Mouse (Mus musculus): Measurements from ENCODE around the gene Pecr. TPM values are rescaled to one million over a fixed set of nuclear protein-coding genes. Genes with fewer than 3 reads are reported as not detected.

Gene Pecr
- total and polyA plus RNA-seq, 3 experiments = 10.7 to 15.5 TPM; not detected in 1

DNA sequence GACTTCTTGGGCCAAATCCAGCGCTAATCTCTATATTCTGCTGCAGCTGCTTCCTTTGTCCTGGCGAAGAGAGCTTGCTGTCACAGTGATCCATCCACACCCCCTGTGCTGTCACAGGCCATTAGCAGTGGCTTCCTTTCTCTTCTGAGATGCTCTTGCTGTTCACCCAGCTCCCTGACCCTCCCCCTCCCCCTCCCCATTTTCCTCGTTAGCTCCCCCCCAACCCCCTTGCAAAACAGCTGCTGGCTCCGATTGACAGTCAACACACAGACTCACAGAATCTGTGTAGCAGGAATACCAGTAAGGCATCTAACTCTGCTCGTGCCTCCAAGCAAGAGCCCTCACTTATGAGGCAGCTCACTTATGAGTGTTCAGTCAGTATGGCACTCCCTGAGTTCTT lies 2.8 kb upstream of the Pecr start:
- Histone ChIP-seq H3K9ac (ENCODE audit: control insufficient read depth, low read depth, low read length, poor library complexity, severe bottlenecking) (no peak overlapping the region), H3K36me3 (ENCODE audit: control insufficient read depth in 1 of 2, insufficient read depth in 2 of 2, low read length in 2 of 2) (peaks cover 0 to 7% of the 10 kb centered on the region in 2 experiments; a peak in 2 of 4 replicates), H3K79me2 (ENCODE audit: control insufficient read depth, insufficient read depth, low read length, poor library complexity) (no peaks in the 10 kb centered on the region; the same call in 1 of the 2 replicates), H3K9me3 (replicated peaks; ENCODE audit: insufficient read depth, low read length) (no peaks in the 10 kb centered on the region), H3K4me3 (ENCODE audit: control insufficient read depth in 1 of 2, insufficient read depth in 1 of 2, low read depth in 2 of 2, low read length in 2 of 2) (no peak overlapping the region), H3K27me3 (ENCODE audit: control insufficient read depth in 1 of 2, insufficient read depth in 2 of 2, low read length in 2 of 2) (peaks cover 3 to 6% of the 10 kb centered on the region in 2 experiments; a peak in 3 of 4 replicates), H3K4me1 (ENCODE audit: control insufficient read depth in 1 of 2, insufficient read depth in 2 of 2, low read length in 2 of 2) (peaks cover 0 to 7% of the 10 kb centered on the region in 2 experiments; a peak in 2 of 4 replicates), H3K27ac (ENCODE audit: control insufficient read depth, low read depth, low read length) (no peak overlapping the region)
- no peak for DNase-seq (ENCODE audit: low read depth, low spot score)
- TF ChIP-seq USF2 (IDR thresholded peaks at IDR 0.05; ENCODE audit: borderline replicate concordance in 1 of 2, insufficient read depth in 1 of 2, low read depth in 1 of 2, low read length in 2 of 2) = no peak
- no peak for TF ChIP-seq MYB (IDR thresholded peaks at IDR 0.05; ENCODE audit: low read depth, low read length)
- TF ChIP-seq TBP (IDR thresholded peaks at IDR 0.05; ENCODE audit: low read depth, low read length) = no peak

DNA sequence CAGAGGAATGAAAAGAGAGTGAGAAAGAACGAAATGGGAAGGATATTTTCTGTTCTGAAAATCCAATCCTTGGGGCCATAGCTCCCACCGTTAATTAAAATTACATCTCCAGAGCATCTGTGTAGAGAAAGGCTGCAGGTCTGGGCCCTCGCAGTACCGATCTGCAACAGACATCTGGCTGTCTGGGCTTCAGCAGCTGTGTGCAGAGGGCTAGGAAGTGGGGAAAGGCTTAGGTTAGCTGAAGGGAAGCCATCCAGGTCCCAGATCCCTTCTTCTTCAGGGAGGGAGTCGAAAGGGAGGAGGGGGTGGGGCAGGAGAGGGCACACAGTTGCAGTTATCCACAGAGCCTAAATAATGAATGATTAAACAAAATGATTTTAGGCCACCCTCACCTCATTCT lies 425 bp upstream of the Pecr start:
- TF ChIP-seq SIN3A (IDR thresholded peaks at IDR 0.05; ENCODE audit: low read length) (no peak), ZC3H11A (IDR thresholded peaks at IDR 0.05; ENCODE audit: low read depth, low read length) (no peak), RAD21 (IDR thresholded peaks at IDR 0.05; ENCODE audit: low read depth, low read length) (no peak), NELFE (IDR thresholded peaks at IDR 0.05; ENCODE audit: low read depth, low read length) (no peak), USF1 (IDR thresholded peaks at IDR 0.05; ENCODE audit: low read depth, low read length) (no peak), CHD1 (IDR thresholded peaks at IDR 0.05; ENCODE audit: low read depth, low read length) (no peak), CTCF (IDR thresholded peaks at IDR 0.05 in 2 of 3, conservative IDR thresholded peaks at IDR 0.05 in 1 of 3; ENCODE audit: control insufficient read depth in 1 of 3, insufficient read depth in 1 of 3, low read depth in 2 of 3, low read length in 3 of 3, poor library complexity in 1 of 3, severe bottlenecking in 1 of 3) (no peak), GATA1 (IDR thresholded peaks at IDR 0.05; ENCODE audit: low read depth, low read length) (no peak), E2F4 (IDR thresholded peaks at IDR 0.05; ENCODE audit: borderline replicate concordance, low read depth, low read length) (no peak), ZMIZ1 (IDR thresholded peaks at IDR 0.05; ENCODE audit: low read depth, low read length) (no peak), MYC (IDR thresholded peaks at IDR 0.05; ENCODE audit: low read depth, low read length) (no peak), BHLHE40 (IDR thresholded peaks at IDR 0.05; ENCODE audit: borderline replicate concordance, low read depth, low read length) (no peak), POLR2AphosphoS5 (IDR thresholded peaks at IDR 0.05; ENCODE audit: borderline replicate concordance, low read depth, low read length) (no peak), GABPA (IDR thresholded peaks at IDR 0.05; ENCODE audit: low read depth, low read length) (no peak), MYB (IDR thresholded peaks at IDR 0.05; ENCODE audit: low read depth, low read length) (no peak), MAZ (IDR thresholded peaks at IDR 0.05; ENCODE audit: low read depth, low read length) (no peak)
- peaks cover 0 to 7% of the 10 kb centered on the region in 2 experiments; a peak in 2 of 4 replicates for H3K4me1 ChIP-seq (ENCODE audit: control insufficient read depth in 1 of 2, insufficient read depth in 2 of 2, low read length in 2 of 2)
- DNase-seq (ENCODE audit: low read depth, low spot score) = no peak
- no peak overlapping the region for H3K27ac ChIP-seq (ENCODE audit: control insufficient read depth, low read depth, low read length)
- H3K9me3 ChIP-seq (replicated peaks; ENCODE audit: insufficient read depth, low read length) = no peaks in the 10 kb centered on the region
- peaks cover 3 to 6% of the 10 kb centered on the region in 2 experiments; a peak in 3 of 4 replicates for H3K27me3 ChIP-seq (ENCODE audit: control insufficient read depth in 1 of 2, insufficient read depth in 2 of 2, low read length in 2 of 2)
- H3K4me3 ChIP-seq (ENCODE audit: control insufficient read depth in 1 of 2, insufficient read depth in 1 of 2, low read depth in 2 of 2, low read length in 2 of 2) = peak overlapping the region; percentile 31 to 63; a peak in 3 of 4 replicates
- no peak overlapping the region for H3K9ac ChIP-seq (ENCODE audit: control insufficient read depth, low read depth, low read length, poor library complexity, severe bottlenecking)
- peaks cover 0 to 7% of the 10 kb centered on the region in 2 experiments; a peak in 2 of 4 replicates for H3K36me3 ChIP-seq (ENCODE audit: control insufficient read depth in 1 of 2, insufficient read depth in 2 of 2, low read length in 2 of 2)
- no peaks in the 10 kb centered on the region; the same call in 1 of the 2 replicates for H3K79me2 ChIP-seq (ENCODE audit: control insufficient read depth, insufficient read depth, low read length, poor library complexity)
